Mouse (Mus musculus): ENCODE data around the gene Ube2o.

GRCm38 (mm10) chr11:116549273-116550038 lies 31.8 kb downstream of the Ube2o start:
- TF ChIP-seq EP300 (IDR thresholded peaks at IDR 0.05; ENCODE audit: low read depth) (peak; percentile 96), CTCF (IDR thresholded peaks at IDR 0.05; ENCODE audit: low read depth) (no peak)
